Mouse (Mus musculus): Measurements from ENCODE around the gene Pdf. TPM values are rescaled to one million over a fixed set of nuclear protein-coding genes. Genes with fewer than 3 reads are reported as not detected.

The Pdf gene
- 10 to 100 TPM; 38.3 to 41.6 TPM for total RNA-seq (2021)
- long read RNA-seq, experiment 1, transcript Pdf-201 (2 exons, 1,306 nt): major isoform, 70 of 74 reads
- long read RNA-seq, experiment 1, partial matches to known transcripts: 0 of 74 reads
- long read RNA-seq, experiment 1, other reads (novel, unspliced or antisense): 4 of 74 reads
- long read RNA-seq, experiment 2, transcript Pdf-201 (2 exons, 1,306 nt): major isoform, 97 of 100 reads
- long read RNA-seq, experiment 2, partial matches to known transcripts: 0 of 100 reads
- long read RNA-seq, experiment 2, other reads (novel, unspliced or antisense): 3 of 100 reads

DNA sequence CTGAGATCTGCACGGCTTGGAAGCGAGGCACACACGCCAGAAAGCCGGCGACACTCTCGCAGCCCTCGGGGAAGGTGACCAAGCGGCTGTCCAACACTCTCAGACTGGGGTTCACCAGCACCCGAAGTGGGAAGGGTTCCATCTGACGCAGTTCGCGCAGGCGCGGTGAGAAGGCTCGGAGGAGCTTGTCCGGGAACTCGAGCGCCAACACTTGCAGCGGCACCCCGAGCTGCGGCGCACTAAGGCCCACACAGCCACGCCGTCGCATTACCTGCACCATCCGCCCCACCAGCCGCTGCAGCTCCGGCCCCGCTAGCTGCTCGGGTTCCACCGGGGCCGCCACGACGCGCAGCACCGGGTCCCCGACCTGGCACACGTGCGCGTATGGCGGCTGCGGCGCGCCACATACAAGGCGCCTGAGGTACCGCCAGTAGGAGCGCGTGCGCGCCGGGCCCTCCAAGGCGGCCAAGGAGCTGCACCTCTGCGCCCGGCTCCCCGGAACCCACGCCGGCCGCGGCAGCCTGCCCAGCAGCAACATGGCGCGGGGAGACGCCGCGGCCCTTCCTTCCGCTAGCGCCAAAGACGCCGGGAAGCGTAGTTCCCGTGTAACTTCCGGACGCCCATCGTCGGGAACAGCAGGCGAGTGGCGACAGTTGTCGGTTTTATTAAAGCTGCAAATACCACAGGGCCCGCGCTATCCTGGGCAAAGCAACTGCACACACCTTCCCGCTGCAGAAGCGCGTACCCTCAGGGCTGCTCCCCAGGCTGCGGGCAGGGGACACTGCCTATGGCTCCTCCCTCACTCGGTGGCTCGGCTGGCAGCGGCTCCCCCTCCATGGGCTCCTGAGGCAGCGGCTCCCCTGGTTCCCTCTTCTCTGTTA is at the start of gene Pdf:
Gene Pdf, minus strand, starts transcription at position 554 of the 881 bp plus-strand sequence.
- intact Hi-C loops (cut with DNase I): no loop called here

DNA sequence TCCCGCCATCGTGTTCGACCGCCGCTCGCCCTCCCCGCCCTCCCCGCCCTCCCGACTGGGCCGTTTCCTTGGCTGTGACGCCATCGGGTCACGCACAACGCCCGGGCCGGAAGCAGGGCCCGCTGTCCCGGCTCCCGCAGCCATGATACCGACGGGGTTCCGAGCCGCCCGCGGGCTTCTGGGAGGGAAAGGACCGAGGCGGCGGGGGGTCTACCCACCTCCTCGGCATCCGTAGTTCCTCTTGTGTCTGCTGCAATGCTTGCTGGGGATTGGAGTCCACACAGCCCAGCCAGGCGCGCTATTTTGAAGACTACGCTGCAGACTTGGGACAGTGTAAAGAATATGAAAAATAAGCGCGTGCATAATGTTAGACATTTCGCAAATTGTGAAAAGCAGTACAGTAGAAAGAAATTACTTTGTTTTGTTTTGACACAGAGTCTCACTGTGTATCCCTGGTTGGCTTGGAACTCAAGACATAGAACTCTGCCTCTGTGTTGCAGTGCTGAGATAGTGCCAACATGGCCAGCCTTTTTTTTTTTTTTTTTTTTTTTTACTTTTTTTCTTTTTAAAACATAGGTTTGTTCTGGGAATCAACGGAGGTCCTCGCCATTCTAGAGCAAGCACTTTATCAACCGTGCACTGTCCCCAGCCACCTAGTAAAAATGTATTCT is 48.1 kb upstream of the Pdf start, which contains the start of gene Terf2:
Gene Terf2, minus strand, starts transcription at position 182 of the 671 bp plus-strand sequence.
- peak; percentile 87 to 93 for DNase-seq
- intact Hi-C loops (cut with DNase I): no loop called here

More for the DNA sequence above, at the start of gene Pdf:
- peak; percentile 68 to 77 for DNase-seq

GRCm38 (mm10) chr8:107095717-107096365 is 47.4 kb upstream of the Pdf start:
- no peak for DNase-seq

DNA sequence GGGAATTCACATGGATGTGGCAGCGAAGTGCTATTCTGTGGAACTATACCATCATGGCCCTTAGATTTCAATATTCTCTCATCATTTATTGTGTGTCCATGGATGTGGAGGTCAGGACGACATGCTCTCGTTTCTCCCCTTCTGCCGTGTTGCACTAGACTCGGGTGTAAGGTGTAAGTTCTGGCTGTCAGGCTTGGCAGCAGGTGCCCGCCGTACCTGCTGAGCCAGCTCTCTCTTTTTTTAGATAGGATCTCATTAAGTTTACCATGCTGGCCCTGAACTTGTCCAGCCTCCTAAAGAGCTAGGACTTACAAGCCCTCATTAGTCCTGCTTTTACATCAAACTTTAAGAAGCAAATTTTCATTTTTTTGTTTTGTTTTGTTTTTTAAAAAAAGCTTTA is 42.1 kb upstream of the Pdf start:
- no peak for DNase-seq
- intact Hi-C loops (cut with DNase I): no loop called here

More at GRCm38 (mm10) chr8:107095717-107096365, 47.4 kb upstream of the Pdf start:
- intact Hi-C loops (cut with DNase I): no loop called here

GRCm38 (mm10) chr8:107088526-107089063 is 40.2 kb upstream of the Pdf start:
- intact Hi-C loops (cut with DNase I): no loop called here
- no peak for DNase-seq

DNA sequence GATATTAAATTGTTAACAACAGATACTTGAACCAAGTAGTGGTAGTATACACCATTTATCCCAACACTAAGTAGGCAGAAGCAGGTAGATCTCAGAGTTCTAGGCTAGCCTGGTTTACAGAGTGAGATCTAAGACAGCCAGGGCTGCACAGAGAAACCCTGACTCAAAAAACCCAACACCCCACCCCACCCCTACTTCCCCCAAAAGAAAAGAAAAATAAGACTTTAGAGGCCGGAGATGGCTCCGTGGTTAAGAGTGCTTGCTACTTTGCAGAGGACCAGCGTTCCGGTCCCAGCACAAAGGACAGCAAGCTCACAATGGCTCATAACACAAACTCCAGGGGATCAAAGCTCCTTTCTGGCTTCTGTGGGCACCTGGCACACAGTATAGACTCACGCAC is 37.6 kb upstream of the Pdf start:
- intact Hi-C loops (cut with DNase I): no loop called here
- DNase-seq: no peak

- DNase-seq: no peak
- intact Hi-C loops (cut with DNase I): no loop called here
Measured at GRCm38 (mm10) chr8:107085358-107085757, 36.9 kb upstream of the Pdf start.

DNA sequence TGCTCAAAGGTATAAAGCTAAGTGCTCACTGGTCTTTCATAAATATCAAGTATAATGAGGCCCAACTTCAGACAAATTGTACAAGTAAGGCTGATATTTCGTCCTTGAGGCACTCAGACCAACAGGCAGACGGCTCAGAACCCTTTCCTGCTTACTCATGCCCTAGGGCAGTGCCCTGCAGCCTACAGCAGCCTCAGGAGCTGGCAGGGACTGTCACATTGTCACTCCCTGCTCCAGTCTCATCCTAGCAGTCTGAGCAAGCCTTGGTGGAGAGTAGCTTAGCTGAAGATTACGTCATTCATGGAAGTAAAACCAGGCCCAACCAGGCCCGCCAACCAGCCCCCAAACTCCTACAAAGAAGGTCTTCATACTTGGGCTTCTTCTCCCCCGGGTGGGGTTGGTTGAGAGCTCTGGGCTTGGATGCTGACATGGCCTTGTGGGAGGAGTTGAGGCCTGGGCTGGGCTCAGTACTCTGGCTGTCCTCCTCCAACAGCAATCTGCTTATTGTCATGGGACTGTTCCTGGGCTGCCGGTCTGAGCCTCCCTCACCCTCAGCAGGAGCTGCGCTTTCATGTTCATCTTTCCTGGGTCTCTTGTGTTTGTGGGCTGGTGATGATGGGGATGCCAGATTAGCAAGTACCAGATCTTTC is 27.9 kb upstream of the Pdf start:
- intact Hi-C loops (cut with DNase I): no loop called here
- DNase-seq: no peak

GRCm38 (mm10) chr8:107074128-107074527 is 25.7 kb upstream of the Pdf start:
- no peak for DNase-seq
- intact Hi-C loops (cut with DNase I): no loop called here

DNA sequence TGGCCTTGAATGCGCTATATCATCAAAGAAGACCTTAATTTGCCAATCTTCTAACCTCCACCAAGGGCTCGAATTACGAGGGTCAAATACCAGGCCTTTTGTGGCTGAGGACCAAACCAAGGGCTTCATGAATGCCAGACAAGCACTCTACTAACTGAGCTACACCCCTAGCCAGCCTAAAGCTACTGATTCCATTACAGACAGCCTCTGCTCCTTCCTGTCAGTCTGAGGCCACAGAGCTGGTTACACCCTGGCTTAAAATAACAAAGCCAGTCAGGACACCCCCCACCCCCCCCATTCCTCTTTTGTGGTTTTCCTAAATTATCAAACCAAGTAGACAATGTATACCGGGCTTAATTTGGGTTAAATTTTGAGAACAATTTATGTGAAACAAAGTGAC is 25.3 kb upstream of the Pdf start:
- intact Hi-C loops (cut with DNase I): no loop called here
- DNase-seq: no peak

DNA sequence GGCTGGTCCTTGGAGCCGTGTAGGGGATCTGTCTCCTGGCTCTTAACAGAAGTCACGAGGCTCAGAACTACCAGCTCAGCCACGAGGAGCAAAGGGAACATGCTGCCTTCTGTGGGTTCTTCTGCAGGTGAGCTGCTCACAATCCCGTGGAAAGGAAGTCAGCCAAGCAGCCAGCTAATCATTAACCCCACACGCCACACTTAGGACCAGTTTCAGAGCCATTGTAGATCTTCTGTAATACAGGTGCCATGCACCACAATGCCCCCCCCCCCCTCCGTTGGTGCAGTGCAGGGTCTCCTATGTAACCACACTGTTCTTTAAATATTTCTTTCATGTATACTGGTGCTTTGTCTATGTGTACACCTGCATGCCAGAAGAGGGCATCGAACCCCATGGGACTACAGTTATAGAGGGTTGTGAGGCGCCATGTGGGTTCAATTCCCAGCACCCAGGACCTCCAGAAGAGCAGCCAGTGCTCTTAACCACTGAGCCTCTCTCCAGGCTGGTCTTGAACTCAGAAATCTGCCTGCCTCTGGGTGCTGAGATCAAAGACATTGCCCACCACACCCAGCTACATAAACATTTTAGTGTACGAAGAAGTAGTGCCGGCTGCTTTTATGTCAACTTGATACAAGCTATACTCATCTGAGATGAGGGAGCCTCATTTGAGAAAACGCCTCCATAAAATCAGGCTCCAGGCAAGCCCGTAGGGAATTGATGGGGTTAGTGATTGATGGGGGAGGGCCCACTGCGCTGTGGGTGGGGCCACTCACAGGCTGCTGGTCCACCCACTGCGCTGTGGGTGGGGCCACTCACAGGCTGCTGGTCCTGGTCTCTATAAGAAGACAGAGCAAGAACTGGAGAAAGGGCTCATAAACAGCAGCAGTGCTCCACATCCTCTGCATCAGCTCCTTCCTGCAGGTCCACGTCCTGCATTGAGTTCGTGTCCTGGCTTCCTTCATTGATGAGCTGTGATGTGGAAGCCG is 17.4 kb upstream of the Pdf start, which contains the start of gene Tmed6:
Gene Tmed6, minus strand, starts transcription at position 134 of the 986 bp plus-strand sequence.
- no peak for DNase-seq
- intact Hi-C loops (cut with DNase I): no loop called here

GRCm38 (mm10) chr8:107062613-107063012 is 14.2 kb upstream of the Pdf start:
- intact Hi-C loops (cut with DNase I): no loop called here
- no peak for DNase-seq

GRCm38 (mm10) chr8:107056973-107057369 is 8.6 kb upstream of the Pdf start:
- no peak for DNase-seq
- intact Hi-C loops (cut with DNase I): no loop called here

DNA sequence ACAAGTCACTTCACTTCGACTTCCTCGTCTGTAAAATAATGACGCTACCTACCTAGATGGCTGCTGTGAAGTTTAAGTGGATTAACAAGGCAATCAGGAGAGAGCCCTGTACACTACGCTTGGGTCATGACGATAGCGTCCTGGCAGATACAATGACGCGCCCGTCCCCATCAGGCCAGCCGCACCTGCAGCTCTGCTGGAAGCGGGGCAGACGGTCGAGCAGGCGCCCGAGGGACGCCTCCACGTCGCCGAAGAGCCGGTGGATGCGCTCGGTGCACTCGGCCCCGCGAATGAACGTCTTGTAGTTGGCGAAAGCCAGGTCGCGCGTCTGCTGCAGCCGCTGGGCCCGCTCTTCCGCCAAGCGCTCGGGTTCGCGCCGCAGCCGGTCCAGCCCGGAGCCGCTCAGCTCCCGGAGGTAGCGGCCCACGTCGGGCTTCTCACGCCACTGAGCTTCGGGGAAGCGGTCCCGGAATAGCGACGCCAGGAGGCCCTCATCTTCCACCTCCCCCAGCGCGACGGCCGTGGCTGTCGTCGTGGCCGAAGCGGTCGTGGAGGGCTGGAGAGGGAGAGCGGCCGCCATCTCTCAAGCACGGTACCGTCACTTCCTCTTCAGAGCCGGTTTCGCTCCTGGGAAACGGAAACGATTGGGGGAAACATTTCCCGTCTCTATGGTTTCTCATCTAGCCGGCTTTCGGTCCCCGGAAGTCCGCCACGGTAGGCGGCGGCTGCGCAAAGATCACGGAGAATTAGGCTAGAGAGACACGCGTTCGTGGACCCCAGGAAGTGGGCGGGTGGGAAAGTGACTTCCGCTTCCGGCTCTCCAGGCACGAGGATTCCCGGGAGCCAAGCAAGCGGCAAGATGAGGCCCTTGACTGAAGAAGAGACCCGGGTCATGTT is 7.9 kb upstream of the Pdf start, which contains the start of the genes Cog8 and Nip7:
Gene Cog8, minus strand, starts transcription at position 614 of the 897 bp plus-strand sequence.
Gene Nip7, plus strand, starts transcription at position 802 of the 897 bp plus-strand sequence.
- DNase-seq: peak; percentile 89 to 94
- intact Hi-C loops (cut with DNase I): no loop called here

- intact Hi-C loops (cut with DNase I): no loop called here
- no peak for DNase-seq
Measured at GRCm38 (mm10) chr8:107052046-107052445, 3.6 kb upstream of the Pdf start.

- intact Hi-C loops (cut with DNase I): no loop called here
- no peak for DNase-seq
Measured at GRCm38 (mm10) chr8:107049480-107049879, 1.1 kb upstream of the Pdf start.

- no peak for DNase-seq
- intact Hi-C loops (cut with DNase I): no loop called here
Measured at GRCm38 (mm10) chr8:107046976-107047375, 1.4 kb downstream of the Pdf start.

Measured in gastrocnemius, postnatal 36 days (tissue).